8 mouse cellular contexts compared by ENCODE assay signal in genomic region chr5:136403565-136403961, GRCm38 (mm10).
A peak's percentile ranks its signal among the peaks of the same experiment; 100 is the strongest.
DNase-seq lines count a peak whose midpoint lies in the region; ATAC-seq lines count a peak whose summit lies in the region.
"Had no signal": no experiment of that assay in that cellular context is flagged by ENCODE, and none has a peak within 500 bp of the region (broad histone marks: within the 10 kb centered on the region; RNA-seq: fewer than 3 reads in every experiment).

No protein-coding gene starts in this region.

- peak; percentile 99 for DNase-seq in NIH3T3 (ENCODE audit: low read depth)
- DNase-seq in adrenal gland, postnatal 10 days: peak; percentile 66
- DNase-seq in heart, postnatal 14 days: peak; percentile 51 to 64
- peak; percentile 89 for DNase-seq in kidney, postnatal 14 days
- no peak for DNase-seq in thymus, postnatal 36 days

- WGBS in forebrain, embryonic 13.5 days: 31% methylated on average over 19 of the region's 19 CpGs
- WGBS in midbrain, embryonic 15.5 days: 43% methylated on average over 19 of the region's 19 CpGs

- no peaks in the 10 kb centered on the region for H3K27me3 ChIP-seq in forebrain, embryonic 13.5 days
- no peaks in the 10 kb centered on the region for H3K27me3 ChIP-seq in midbrain, embryonic 15.5 days (replicated peaks)

- peak; percentile 72 for ATAC-seq in forebrain, embryonic 13.5 days
- ATAC-seq in midbrain, embryonic 15.5 days (replicated peaks): 0 out of 2 replicates have a peak, but pooled peaks have one; percentile 52

- H3K4me1 ChIP-seq in forebrain, embryonic 13.5 days: peaks cover 19% of the 10 kb centered on the region
- peaks cover 13% of the 10 kb centered on the region for H3K4me1 ChIP-seq in midbrain, embryonic 15.5 days

- H3K36me3 ChIP-seq in forebrain, embryonic 13.5 days (ENCODE audit: poor library complexity, severe bottlenecking): peaks cover 18% of the 10 kb centered on the region
- H3K36me3 ChIP-seq in midbrain, embryonic 15.5 days (replicated peaks): peaks cover 4% of the 10 kb centered on the region; the same call in 1 of the 2 replicates

- intact Hi-C loops in heart, postnatal 14 days (cut with DNase I): no loop called here

- peak overlapping the region; percentile 71 for H3K27ac ChIP-seq in forebrain, embryonic 13.5 days
- peak overlapping the region; percentile 46 for H3K27ac ChIP-seq in midbrain, embryonic 15.5 days

- no peak overlapping the region for H3K4me3 ChIP-seq in forebrain, embryonic 13.5 days
- 0 out of 2 replicates have a peak overlapping the region, but pooled peaks have one; percentile 4 for H3K4me3 ChIP-seq in midbrain, embryonic 15.5 days
- H3K4me3 ChIP-seq: myocyte had no signal

- peak overlapping the region; percentile 49 for H3K4me2 ChIP-seq in forebrain, embryonic 13.5 days
- H3K4me2 ChIP-seq in midbrain, embryonic 15.5 days: peak overlapping the region; percentile 32

- H3K9me3 ChIP-seq in forebrain, embryonic 13.5 days (replicated peaks): peaks cover 5% of the 10 kb centered on the region
- no peaks in the 10 kb centered on the region for H3K9me3 ChIP-seq in midbrain, embryonic 15.5 days

- no peak overlapping the region for H3K9ac ChIP-seq in forebrain, embryonic 13.5 days
- no peak overlapping the region for H3K9ac ChIP-seq in midbrain, embryonic 15.5 days

Comparison
In these comparisons a context has a peak if more than half of its experiments do, and no peak if none do; other contexts are left out.
1. DNase-seq: peak in NIH3T3 (single experiment), adrenal gland, postnatal 10 days (single experiment), heart, postnatal 14 days (2 of 2) and kidney, postnatal 14 days (single experiment); none in thymus, postnatal 36 days (0 of 2).